11 mouse cellular contexts compared by ENCODE assay signal in genomic region chr17:24647493-24647892, GRCm38 (mm10). TPM values are rescaled to one million over a fixed set of nuclear protein-coding genes. Genes with fewer than 3 reads are reported as not detected.
A peak's percentile ranks its signal among the peaks of the same experiment; 100 is the strongest.
DNase-seq lines count a peak whose midpoint lies in the region; ATAC-seq and TF ChIP-seq lines count a peak whose summit lies in the region.
"Had no signal": no experiment of that assay in that cellular context is flagged by ENCODE, and none has a peak within 500 bp of the region (broad histone marks: within the 10 kb centered on the region; RNA-seq: fewer than 3 reads in every experiment).

No protein-coding gene starts in this region.

- H3K4me1 ChIP-seq in heart, embryonic 10.5 days = peaks cover 76% of the 10 kb centered on the region
- H3K4me1 ChIP-seq in neural tube, embryonic 12.5 days = peaks cover 21% of the 10 kb centered on the region
- H3K4me1 ChIP-seq in limb, embryonic 10.5 days = peaks cover 72% of the 10 kb centered on the region
- no peaks in the 10 kb centered on the region; the same call in 1 of the 2 replicates for H3K4me1 ChIP-seq in stomach, postnatal 0 days (replicated peaks; ENCODE audit: control insufficient read depth, insufficient read depth)

- H3K36me3 ChIP-seq in heart, embryonic 10.5 days = 0 out of 2 replicates have a peak, but pooled peaks cover 3% of the 10 kb centered on the region
- H3K36me3 ChIP-seq in neural tube, embryonic 12.5 days = no peaks in the 10 kb centered on the region
- H3K36me3 ChIP-seq in limb, embryonic 10.5 days = peaks cover 30% of the 10 kb centered on the region; the same call in 1 of the 2 replicates
- H3K36me3 ChIP-seq in stomach, postnatal 0 days (ENCODE audit: control insufficient read depth, insufficient read depth, low read length) = no peaks in the 10 kb centered on the region
- H3K36me3 ChIP-seq: midbrain, embryonic 13.5 days had no signal

- peak overlapping the region; percentile 65; the same call in 1 of the 2 replicates for H3K27ac ChIP-seq in heart, embryonic 10.5 days
- H3K27ac ChIP-seq in neural tube, embryonic 12.5 days = no peak overlapping the region
- H3K27ac ChIP-seq in limb, embryonic 10.5 days = peak overlapping the region; percentile 8; the same call in 1 of the 2 replicates
- peak overlapping the region; percentile 30 for H3K27ac ChIP-seq in stomach, postnatal 0 days (replicated peaks)
- H3K27ac ChIP-seq: midbrain, embryonic 13.5 days had no signal

- WGBS in heart, embryonic 10.5 days = 72% methylated on average over 11 of the region's 11 CpGs
- 80% methylated on average over 11 of the region's 11 CpGs for WGBS in neural tube, embryonic 12.5 days
- 78% methylated on average over 11 of the region's 11 CpGs for WGBS in limb, embryonic 10.5 days
- WGBS in stomach, postnatal 0 days = 67% methylated on average over 11 of the region's 11 CpGs

- no peak for TF ChIP-seq CTCF in stomach, postnatal 0 days (IDR thresholded peaks at IDR 0.05; ENCODE audit: low read depth)

- peak overlapping the region; percentile 17; the same call in 1 of the 2 replicates for H3K4me3 ChIP-seq in heart, embryonic 10.5 days
- H3K4me3 ChIP-seq in neural tube, embryonic 12.5 days = no peak overlapping the region
- peak overlapping the region; percentile 8; the same call in 1 of the 2 replicates for H3K4me3 ChIP-seq in limb, embryonic 10.5 days
- H3K4me3 ChIP-seq in stomach, postnatal 0 days (ENCODE audit: low read depth, low read length) = no peak overlapping the region
- H3K4me3 ChIP-seq: midbrain, embryonic 13.5 days had no signal

- H3K9ac ChIP-seq in neural tube, embryonic 12.5 days = 0 out of 2 replicates have a peak overlapping the region, but pooled peaks have one; percentile 26
- H3K9ac ChIP-seq in stomach, postnatal 0 days (ENCODE audit: low read length) = no peak overlapping the region; the same call in 1 of the 2 replicates
- H3K9ac ChIP-seq: midbrain, embryonic 13.5 days had no signal

- DNase-seq in heart, embryonic 10.5 days (ENCODE audit: low spot score) = no peak
- DNase-seq in heart, adult 8-10 months (ENCODE audit: low spot score) = no peak
- DNase-seq in neural tube, embryonic 10.5 days (ENCODE audit: extremely low spot score, low spot score) = no peak
- no peak for DNase-seq in limb, embryonic 10.5 days (ENCODE audit: low spot score)
- no peak for DNase-seq in stomach, postnatal 0 days (ENCODE audit: low spot score)
- DNase-seq in testis, postnatal 14 days (ENCODE audit: low spot score) = no peak
- DNase-seq in B cell, adult 2 months = no peak
- DNase-seq: adrenal gland, adult 8-10 months had no signal

- H3K9me3 ChIP-seq in heart, embryonic 10.5 days = no peaks in the 10 kb centered on the region
- H3K9me3 ChIP-seq in neural tube, embryonic 12.5 days = no peaks in the 10 kb centered on the region
- no peaks in the 10 kb centered on the region for H3K9me3 ChIP-seq in limb, embryonic 10.5 days (replicated peaks)
- no peaks in the 10 kb centered on the region for H3K9me3 ChIP-seq in stomach, postnatal 0 days (ENCODE audit: control insufficient read depth, low read length)
- H3K9me3 ChIP-seq: midbrain, embryonic 13.5 days had no signal

- TF ChIP-seq EP300 in stomach, postnatal 0 days (optimal IDR thresholded peaks at IDR 0.05) = no peak

- H3K4me2 ChIP-seq in neural tube, embryonic 12.5 days (replicated peaks) = peak overlapping the region; percentile 18; the same call in 1 of the 2 replicates
- H3K4me2 ChIP-seq in stomach, postnatal 0 days (replicated peaks; ENCODE audit: low read depth) = peak overlapping the region; percentile 17; the same call in 1 of the 2 replicates
- H3K4me2 ChIP-seq: midbrain, embryonic 13.5 days had no signal

- no peak for ATAC-seq in neural tube, embryonic 12.5 days (ENCODE audit: low FRiP score, low read depth)
- ATAC-seq in stomach, postnatal 0 days (ENCODE audit: low FRiP score, low TSS enrichment) = no peak
- ATAC-seq: midbrain, embryonic 13.5 days had no signal

- peaks cover 89% of the 10 kb centered on the region for H3K27me3 ChIP-seq in heart, embryonic 10.5 days (ENCODE audit: insufficient read depth, poor library complexity, severe bottlenecking)
- peaks cover 25% of the 10 kb centered on the region for H3K27me3 ChIP-seq in neural tube, embryonic 12.5 days (replicated peaks)
- peaks cover 32% of the 10 kb centered on the region for H3K27me3 ChIP-seq in limb, embryonic 10.5 days (ENCODE audit: low read depth, poor library complexity, severe bottlenecking)
- H3K27me3 ChIP-seq in stomach, postnatal 0 days (ENCODE audit: control insufficient read depth, insufficient read depth, low read length) = no peaks in the 10 kb centered on the region

RNA-seq across cellular contexts. Expression of gene Slc9a3r2, which starts 2.6 kb away (rescaled TPM):
- polyA plus RNA-seq in heart, embryonic 10.5 days (2016; fragmentation: Nextera tagmentation; extraction: Ambion mirVana) = 51.5 and 51.9 TPM in 2 replicates
- total RNA-seq in heart, adult 8-10 months (2022) = 100 to 1,000 TPM in 2 of 4 experiments, 10 to 100 TPM in 2; 87.7 to 110 (median 101) TPM
- 36.9 and 37.7 TPM in 2 replicates for polyA plus RNA-seq in neural tube, embryonic 12.5 days (2016; fragmentation: Nextera tagmentation; extraction: Ambion mirVana)
- 47.2 and 57.1 TPM in 2 replicates for polyA plus RNA-seq in limb, embryonic 10.5 days (2016; fragmentation: Nextera tagmentation; extraction: Ambion mirVana)
- 37.9 and 38.0 TPM in 2 replicates for polyA plus RNA-seq in stomach, postnatal 0 days (2015; fragmentation: Nextera tagmentation; extraction: Ambion mirVana)

RNA-seq across cellular contexts. Expression of gene Npw, which starts 10.8 kb away (rescaled TPM):
- polyA plus RNA-seq in heart, embryonic 10.5 days (2016; fragmentation: Nextera tagmentation; extraction: Ambion mirVana) = 0.28 TPM in 1 of 2 replicates, not detected in the other
- total RNA-seq in heart, adult 8-10 months (2022) = not detected
- polyA plus RNA-seq in neural tube, embryonic 12.5 days (2016; fragmentation: Nextera tagmentation; extraction: Ambion mirVana) = not detected in 2 replicates
- 0.88 and 1.1 TPM in 2 replicates for polyA plus RNA-seq in limb, embryonic 10.5 days (2016; fragmentation: Nextera tagmentation; extraction: Ambion mirVana)
- 1.2 and 1.8 TPM in 2 replicates for polyA plus RNA-seq in stomach, postnatal 0 days (2015; fragmentation: Nextera tagmentation; extraction: Ambion mirVana)
- total RNA-seq: adrenal gland, adult 8-10 months had no signal
- polyA plus RNA-seq: gonadal fat pad, adult 2 months; midbrain, embryonic 13.5 days had no signal

RNA-seq across cellular contexts. Expression of gene Nthl1, which starts 15.0 kb away (rescaled TPM):
- 15.0 and 19.8 TPM in 2 replicates for polyA plus RNA-seq in heart, embryonic 10.5 days (2016; fragmentation: Nextera tagmentation; extraction: Ambion mirVana)
- total RNA-seq in heart, adult 8-10 months (2022) = 1 to 10 TPM; 2.6 to 3.5 (median 2.8) TPM
- polyA plus RNA-seq in neural tube, embryonic 12.5 days (2016; fragmentation: Nextera tagmentation; extraction: Ambion mirVana) = 10.5 and 12.4 TPM in 2 replicates
- 27.5 and 31.2 TPM in 2 replicates for polyA plus RNA-seq in limb, embryonic 10.5 days (2016; fragmentation: Nextera tagmentation; extraction: Ambion mirVana)
- polyA plus RNA-seq in stomach, postnatal 0 days (2015; fragmentation: Nextera tagmentation; extraction: Ambion mirVana) = 8.0 and 8.4 TPM in 2 replicates

RNA-seq across cellular contexts. Expression of gene Tsc2, which starts 15.1 kb away (rescaled TPM):
- 56.9 and 66.4 TPM in 2 replicates for polyA plus RNA-seq in heart, embryonic 10.5 days (2016; fragmentation: Nextera tagmentation; extraction: Ambion mirVana)
- total RNA-seq in heart, adult 8-10 months (2022) = 100 to 1,000 TPM; 123 to 135 (median 133) TPM
- polyA plus RNA-seq in neural tube, embryonic 12.5 days (2016; fragmentation: Nextera tagmentation; extraction: Ambion mirVana) = 66.5 and 75.0 TPM in 2 replicates
- 63.2 and 79.5 TPM in 2 replicates for polyA plus RNA-seq in limb, embryonic 10.5 days (2016; fragmentation: Nextera tagmentation; extraction: Ambion mirVana)
- polyA plus RNA-seq in stomach, postnatal 0 days (2015; fragmentation: Nextera tagmentation; extraction: Ambion mirVana) = 36.2 and 37.0 TPM in 2 replicates

RNA-seq across cellular contexts. Expression of gene Zfp598, which starts 22.0 kb away (rescaled TPM):
- polyA plus RNA-seq in heart, embryonic 10.5 days (2016; fragmentation: Nextera tagmentation; extraction: Ambion mirVana) = 22.3 and 26.2 TPM in 2 replicates
- 10 to 100 TPM; 14.3 to 17.0 (median 15.9) TPM for total RNA-seq in heart, adult 8-10 months (2022)
- 24.1 and 27.2 TPM in 2 replicates for polyA plus RNA-seq in neural tube, embryonic 12.5 days (2016; fragmentation: Nextera tagmentation; extraction: Ambion mirVana)
- 34.5 and 36.7 TPM in 2 replicates for polyA plus RNA-seq in limb, embryonic 10.5 days (2016; fragmentation: Nextera tagmentation; extraction: Ambion mirVana)
- 9.7 and 12.4 TPM in 2 replicates for polyA plus RNA-seq in stomach, postnatal 0 days (2015; fragmentation: Nextera tagmentation; extraction: Ambion mirVana)

Comparison
In these comparisons a context has a peak if more than half of its experiments do, and no peak if none do; other contexts are left out.
1. H3K4me3 ChIP-seq: peak in heart, embryonic 10.5 days (single experiment) and limb, embryonic 10.5 days (single experiment); none in neural tube, embryonic 12.5 days (single experiment) and stomach, postnatal 0 days (single experiment).